Mouse (Mus musculus): ENCODE results near the gene Cnot9. TPM values are rescaled to one million over a fixed set of nuclear protein-coding genes. Genes with fewer than 3 reads are reported as not detected.

The Cnot9 gene
- 10 to 100 TPM; 26.2 to 26.8 TPM for total RNA-seq (2023)

GRCm38 (mm10) chr1:74505721-74506464 lies at the start of gene Cnot9:
Gene Cnot9, plus strand, starts transcription at chr1:74506058.

GRCm38 (mm10) chr1:74542451-74542961 lies 36.6 kb downstream of the Cnot9 start, which contains the start of gene Plcd4:
Gene Plcd4, plus strand, starts transcription at chr1:74542888.

GRCm38 (mm10) chr1:74544184-74544583 lies 38.3 kb downstream of the Cnot9 start, which contains the start of gene Usp37:
Gene Usp37, minus strand, starts transcription at chr1:74544284.

Other genes starting within 250 kb of the Cnot9 start
- gene Gpbar1, start 227.5 kb upstream of the Cnot9 start, total RNA-seq (2023): under 1 TPM in 1 of 2 experiments, not detected in 1; 0.51 TPM
- gene Aamp, start 221.3 kb upstream of the Cnot9 start, total RNA-seq (2023): 10 to 100 TPM; 60.2 to 63.7 TPM
- gene Pnkd, start 221.1 kb upstream of the Cnot9 start, total RNA-seq (2023): 10 to 100 TPM; 12.1 to 15.6 TPM
- gene Tmbim1, start 200.4 kb upstream of the Cnot9 start, total RNA-seq (2023): 10 to 100 TPM; 12.5 to 13.5 TPM
- gene Catip, start 143.9 kb upstream of the Cnot9 start, total RNA-seq (2023): not detected
- gene Slc11a1, start 130.9 kb upstream of the Cnot9 start, total RNA-seq (2023): 100 to 1,000 TPM; 174 to 175 TPM
- gene Ctdsp1, start 114.5 kb upstream of the Cnot9 start, total RNA-seq (2023): 100 to 1,000 TPM; 149 to 153 TPM
- under 1 TPM in 1 of 2 experiments, not detected in 1; 0.13 TPM for gene Vil1, start 96.7 kb upstream of the Cnot9 start, total RNA-seq (2023)
- gene Plcd4, start 36.8 kb downstream of the Cnot9 start, total RNA-seq (2023): under 1 TPM in 1 of 2 experiments, not detected in 1; 0.20 TPM
- gene Usp37, start 38.2 kb downstream of the Cnot9 start, total RNA-seq (2023): 10 to 100 TPM; 17.2 to 19.1 TPM
- 10 to 100 TPM; 18.2 to 24.7 TPM for gene Zfp142, start 82.2 kb downstream of the Cnot9 start, total RNA-seq (2023)
- gene Bcs1l, start 82.2 kb downstream of the Cnot9 start, total RNA-seq (2023): 1 to 10 TPM; 7.9 to 8.3 TPM
- gene Rnf25, start 95.3 kb downstream of the Cnot9 start, total RNA-seq (2023): 10 to 100 TPM; 43.7 to 50.1 TPM
- 1 to 10 TPM in 1 of 2 experiments, under 1 TPM in 1; 0.64 to 2.1 TPM for gene Stk36, start 95.4 kb downstream of the Cnot9 start, total RNA-seq (2023)
- gene Ttll4, start 155.7 kb downstream of the Cnot9 start, total RNA-seq (2023): 10 to 100 TPM; 15.2 to 20.1 TPM
- gene Cyp27a1, start 207.5 kb downstream of the Cnot9 start, total RNA-seq (2023): 10 to 100 TPM; 33.1 to 41.0 TPM
- not detected for gene Prkag3, start 243.2 kb downstream of the Cnot9 start, total RNA-seq (2023)

Data from neutrophil, adult 83 days (primary cell).